Mouse (Mus musculus) gastrocnemius, postnatal 14 days (tissue): ENCODE data around the gene Nfe2l1. TPM values are rescaled to one million over a fixed set of nuclear protein-coding genes. Genes with fewer than 3 reads are reported as not detected.
"Not testable (repeated sequence)": the region's sequence is repeated elsewhere in the genome, so short reads cannot be mapped to it uniquely, and the experiment has no call there.

Experiments used
- DNase-seq: peaks from one replicate; pipeline ENCODE4 v3.0.0; 2021; ENCODE audit warnings: mixed read lengths
- intact Hi-C: fragments of 180-260 bp; cut with DNase I; formaldehyde crosslinking; loops from one replicate; pipeline ENCODE4 v1.15.1; 2025; ENCODE audit warnings: low total_unique reads
- total RNA-seq, 2 experiments: library from RNA; stranded (reverse); gene quantifications; 2 replicates each; pipeline ENCODE4 v1.2.3; 2021

Gene Nfe2l1
- total RNA-seq, 2 experiments from 2014 or later, result 241 to 268 TPM

- intact Hi-C loops, result no loop called here
- peak; percentile 85 for DNase-seq
Observed at GRCm38 (mm10) chr11:96824783-96825495, 4.8 kb downstream of the Nfe2l1 start.

- intact Hi-C loops, result no loop called here
- DNase-seq, result peak; percentile 82
Observed at GRCm38 (mm10) chr11:96823880-96824782, 5.6 kb downstream of the Nfe2l1 start.

- no peak for DNase-seq
- intact Hi-C loops, result no loop called here
Observed at GRCm38 (mm10) chr11:96823471-96823837, 6.3 kb downstream of the Nfe2l1 start.

- intact Hi-C loops, result no loop called here
- DNase-seq, result no peak
Observed at GRCm38 (mm10) chr11:96822675-96823470, 6.9 kb downstream of the Nfe2l1 start.

- intact Hi-C loops, result no loop called here
- no peak for DNase-seq
Observed at GRCm38 (mm10) chr11:96821956-96822355, 7.8 kb downstream of the Nfe2l1 start.

- intact Hi-C loops, result no loop called here
- DNase-seq, result no peak
Observed at GRCm38 (mm10) chr11:96818128-96818710, 11.5 kb downstream of the Nfe2l1 start.

- intact Hi-C loops, result no loop called here
- DNase-seq, result no peak
Observed at GRCm38 (mm10) chr11:96816979-96817378, 12.8 kb downstream of the Nfe2l1 start.

- intact Hi-C loops, result no loop called here
- DNase-seq, result no peak
Observed at GRCm38 (mm10) chr11:96816494-96816893, 13.3 kb downstream of the Nfe2l1 start.

GRCm38 (mm10) chr11:96815895-96816294 is 13.9 kb downstream of the Nfe2l1 start:
- intact Hi-C loops, result no loop called here
- DNase-seq, result no peak

GRCm38 (mm10) chr11:96814443-96814842 is 15.3 kb downstream of the Nfe2l1 start:
- intact Hi-C loops, result no loop called here
- DNase-seq, result no peak

GRCm38 (mm10) chr11:96813920-96814319 is 15.8 kb downstream of the Nfe2l1 start:
- intact Hi-C loops, result no loop called here

GRCm38 (mm10) chr11:96813455-96813854 is 16.3 kb downstream of the Nfe2l1 start:
- no peak for DNase-seq
- intact Hi-C loops, result no loop called here

More at GRCm38 (mm10) chr11:96813920-96814319, 15.8 kb downstream of the Nfe2l1 start:
- no peak for DNase-seq

- intact Hi-C loops, result not testable (repeated sequence)
Observed at GRCm38 (mm10) chr11:96811188-96811587, 18.6 kb downstream of the Nfe2l1 start.

GRCm38 (mm10) chr11:96809562-96810235 is 20.1 kb downstream of the Nfe2l1 start:
- DNase-seq, result no peak
- intact Hi-C loops, result no loop called here

More at GRCm38 (mm10) chr11:96811188-96811587, 18.6 kb downstream of the Nfe2l1 start:
- not testable (repeated sequence) for DNase-seq

- intact Hi-C loops, result no loop called here
- DNase-seq, result no peak
Observed at GRCm38 (mm10) chr11:96808066-96808465, 21.7 kb downstream of the Nfe2l1 start.

- DNase-seq, result no peak
- intact Hi-C loops, result no loop called here
Observed at GRCm38 (mm10) chr11:96805606-96806005, 24.2 kb downstream of the Nfe2l1 start.

- intact Hi-C loops, result no loop called here
- no peak for DNase-seq
Observed at GRCm38 (mm10) chr11:96799511-96799910, 30.3 kb downstream of the Nfe2l1 start.

GRCm38 (mm10) chr11:96796586-96796985 is 33.2 kb downstream of the Nfe2l1 start:
- intact Hi-C loops, result no loop called here

GRCm38 (mm10) chr11:96796081-96796480 is 33.7 kb downstream of the Nfe2l1 start:
- intact Hi-C loops, result no loop called here

More at GRCm38 (mm10) chr11:96796586-96796985, 33.2 kb downstream of the Nfe2l1 start:
- DNase-seq, result no peak

More at GRCm38 (mm10) chr11:96796081-96796480, 33.7 kb downstream of the Nfe2l1 start:
- DNase-seq, result no peak
